Mouse (Mus musculus) adrenal gland, postnatal 10 days (tissue): ENCODE data around the gene BC028528. TPM values are rescaled to one million over a fixed set of nuclear protein-coding genes. Genes with fewer than 3 reads are reported as not detected.
"Not testable (repeated sequence)": the region's sequence is repeated elsewhere in the genome, so short reads cannot be mapped to it uniquely, and the experiment has no call there.

Source experiments
- DNase-seq: peaks from one replicate; pipeline ENCODE4 v3.0.0; 2021; ENCODE audit warnings: mixed read lengths
- total RNA-seq, 2 experiments: library from RNA; stranded (reverse); gene quantifications; 2 replicates each; pipeline ENCODE4 v1.2.3; 2021

Gene BC028528
- total RNA-seq, 2 experiments from 2014 or later = 27.7 to 38.8 TPM

DNA sequence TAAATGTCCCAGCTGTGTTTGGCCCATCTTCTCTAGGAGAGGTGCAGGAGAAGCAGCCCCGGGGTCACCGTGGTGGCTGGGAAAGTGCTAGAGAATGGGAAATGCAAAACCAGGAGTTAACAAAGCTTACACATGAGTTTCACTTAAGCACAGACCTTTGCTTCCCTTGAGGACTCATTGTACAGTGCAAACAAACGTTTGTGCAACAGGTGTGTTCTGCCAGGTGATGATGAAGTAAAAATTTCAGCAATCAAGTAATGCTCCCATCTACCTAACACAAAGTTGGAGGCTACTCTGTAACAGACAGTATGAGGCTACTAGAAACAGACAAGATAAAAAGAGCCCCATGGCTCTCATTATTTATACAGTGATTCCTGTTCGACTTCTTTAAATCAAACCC, 12.7 kb downstream of the BC028528 start:
- no peak for DNase-seq

DNA sequence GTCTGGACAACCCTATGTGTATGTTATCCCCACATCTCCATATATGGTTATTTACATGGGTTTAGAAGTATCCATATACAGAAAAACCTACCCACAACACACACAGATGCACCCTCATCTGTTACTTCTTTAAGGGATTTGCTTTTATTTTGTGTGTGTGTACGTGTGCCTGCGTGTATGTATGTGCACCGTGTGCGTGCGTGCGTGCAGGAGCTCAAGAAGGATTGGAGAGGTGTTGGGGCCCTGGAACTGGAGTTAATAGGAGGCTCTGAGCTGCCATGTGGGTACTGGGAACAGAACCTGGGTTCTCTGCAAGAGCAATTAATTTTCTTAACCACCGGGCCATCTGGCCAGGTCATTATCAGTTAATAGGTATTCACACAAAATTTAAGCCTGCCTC, 19.8 kb downstream of the BC028528 start:
- no peak for DNase-seq

DNA sequence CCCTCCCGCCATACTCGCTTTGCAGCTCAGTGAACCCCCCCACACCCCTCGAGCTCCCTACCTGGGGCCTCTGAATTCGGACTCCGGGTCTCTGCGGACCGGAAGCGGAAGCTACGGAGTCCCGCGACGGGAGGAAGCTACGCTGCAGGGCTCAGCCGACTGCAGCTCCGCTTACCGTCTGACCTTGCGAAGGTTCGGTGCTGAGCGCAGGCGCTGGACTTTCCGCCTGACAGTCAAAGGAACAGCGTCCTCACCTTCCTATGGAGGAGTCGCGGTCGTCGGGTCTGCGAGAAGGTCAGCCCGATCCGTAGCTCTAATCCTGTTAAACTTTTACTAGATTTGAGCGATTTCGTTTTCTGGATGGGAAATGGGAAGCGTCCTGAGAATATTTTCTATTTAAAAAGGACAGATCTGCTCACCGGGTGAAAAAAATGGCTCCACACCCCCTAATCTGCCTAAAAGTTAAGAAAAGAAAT, 20.4 kb downstream of the BC028528 start, which contains the start of gene Mrps21:
TSS of gene Mrps21 (minus strand) at position 128 of the 476 bp plus-strand sequence.
- peak; percentile 94 for DNase-seq

DNA sequence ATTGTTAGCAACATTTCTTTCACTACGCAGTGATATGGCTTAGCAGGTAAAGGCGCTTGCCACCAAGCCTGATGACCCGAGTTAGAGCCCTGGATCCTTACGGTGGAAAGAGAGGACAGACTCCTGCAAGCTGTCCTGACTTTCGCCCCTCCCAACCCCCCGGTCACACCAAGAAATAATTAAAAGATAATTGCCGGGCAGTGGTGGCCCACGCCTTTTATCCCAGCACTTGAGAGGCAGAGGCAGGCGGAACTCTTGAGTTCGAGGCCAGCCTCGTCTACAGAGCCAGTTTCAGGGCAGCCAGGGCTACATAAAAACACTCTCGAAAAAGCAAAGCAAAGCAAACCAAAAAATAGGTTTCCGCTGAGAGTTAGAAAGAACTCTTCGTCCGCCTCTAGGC, 20.8 kb downstream of the BC028528 start:
- DNase-seq = no peak

DNA sequence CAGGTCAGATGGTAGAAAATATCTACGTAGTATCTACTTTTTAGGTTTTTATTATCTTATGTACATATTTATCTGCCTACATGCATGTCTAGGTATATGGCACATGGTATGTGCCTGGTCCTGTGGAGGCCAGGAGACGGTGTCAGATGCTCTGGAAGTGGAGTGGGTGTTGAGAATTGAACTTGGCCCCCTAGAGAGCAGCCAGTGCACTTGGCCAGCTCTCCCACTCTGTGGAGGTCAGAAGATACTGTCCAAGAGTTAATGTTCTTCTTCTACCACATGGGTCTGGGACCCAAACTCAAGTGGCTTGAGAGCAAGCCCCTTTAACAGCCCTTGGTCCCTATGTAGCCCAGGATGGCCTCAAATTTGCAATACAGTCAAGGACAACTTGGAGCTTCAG, 24.4 kb downstream of the BC028528 start:
- DNase-seq = no peak

DNA sequence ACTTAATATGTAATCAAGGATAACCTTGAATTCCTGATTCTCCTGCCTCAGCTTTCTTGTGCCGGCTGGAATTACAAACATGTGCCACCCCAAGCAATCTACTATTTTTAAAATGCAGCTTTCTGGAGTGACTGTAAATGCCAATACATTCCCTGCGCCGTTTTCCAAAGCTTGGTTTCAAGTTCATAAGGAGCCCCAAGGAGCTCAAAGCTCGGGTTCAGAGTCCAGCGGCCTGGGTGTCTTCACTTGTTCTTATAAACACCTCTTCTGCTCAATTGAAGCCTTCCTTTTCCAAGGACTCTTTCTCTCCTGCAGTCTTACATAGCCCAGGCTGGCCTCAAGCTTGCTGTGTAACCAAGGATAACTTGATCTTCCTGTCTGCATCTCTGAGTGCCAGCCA, 25.7 kb downstream of the BC028528 start:
- no peak for DNase-seq

DNA sequence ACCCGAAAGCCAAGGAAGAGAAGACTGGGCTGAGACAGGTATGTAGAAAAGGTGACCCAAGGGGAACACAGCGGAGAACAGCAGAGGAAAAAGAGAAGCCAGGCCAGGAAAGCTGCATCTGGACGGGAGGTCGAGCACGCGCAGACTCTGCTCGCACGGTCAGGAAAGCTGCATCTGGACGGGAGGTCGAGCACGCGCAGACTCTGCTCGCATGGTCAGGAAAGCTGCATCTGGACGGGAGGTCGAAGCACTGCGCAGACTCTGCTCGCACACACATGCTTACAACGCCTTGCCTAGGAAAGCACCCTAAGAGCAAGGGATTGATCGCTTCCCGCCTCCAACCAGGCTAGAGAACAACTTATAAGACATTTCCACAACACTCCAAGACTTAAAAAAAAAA, 26.2 kb downstream of the BC028528 start:
- DNase-seq = no peak

DNA sequence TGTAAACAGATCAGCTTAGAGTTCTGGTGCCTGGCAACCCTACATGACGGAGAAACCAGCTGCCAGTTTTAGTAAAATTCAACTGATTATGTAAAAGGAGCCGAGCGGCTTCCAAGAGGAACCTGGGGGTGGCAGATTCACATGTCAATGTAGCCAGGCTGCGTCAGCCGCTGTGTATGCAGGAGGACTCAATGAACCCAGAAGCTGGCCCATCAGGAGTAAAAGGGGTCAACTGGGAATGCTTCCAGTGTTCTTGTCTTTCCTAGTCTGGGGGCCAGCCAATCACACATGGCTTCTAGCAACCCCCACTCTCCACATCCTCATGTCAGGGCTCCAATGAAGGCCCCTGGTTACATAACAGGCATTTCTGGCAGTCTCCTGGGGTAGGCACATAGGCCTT, 26.8 kb downstream of the BC028528 start:
- DNase-seq = no peak

DNA sequence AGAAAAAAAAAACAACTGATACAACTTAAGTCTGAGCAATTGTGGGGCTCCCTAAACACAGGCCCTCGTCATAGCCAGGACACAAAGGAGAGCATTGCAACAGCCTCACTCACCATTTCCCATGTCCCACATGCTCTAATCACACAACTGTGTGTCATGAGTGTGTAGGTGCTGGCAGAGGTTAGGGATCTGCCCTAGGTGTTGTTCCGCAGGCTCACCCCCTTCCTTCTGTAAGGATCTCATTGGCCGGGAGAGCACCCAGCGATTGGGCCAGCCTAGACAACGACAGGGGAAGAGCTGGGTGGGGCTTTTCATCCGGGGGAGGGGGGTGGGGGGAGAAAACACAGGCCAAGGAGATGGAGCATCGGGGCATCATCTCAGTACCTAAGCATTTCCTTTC, 28.2 kb downstream of the BC028528 start:
- DNase-seq = no peak

DNA sequence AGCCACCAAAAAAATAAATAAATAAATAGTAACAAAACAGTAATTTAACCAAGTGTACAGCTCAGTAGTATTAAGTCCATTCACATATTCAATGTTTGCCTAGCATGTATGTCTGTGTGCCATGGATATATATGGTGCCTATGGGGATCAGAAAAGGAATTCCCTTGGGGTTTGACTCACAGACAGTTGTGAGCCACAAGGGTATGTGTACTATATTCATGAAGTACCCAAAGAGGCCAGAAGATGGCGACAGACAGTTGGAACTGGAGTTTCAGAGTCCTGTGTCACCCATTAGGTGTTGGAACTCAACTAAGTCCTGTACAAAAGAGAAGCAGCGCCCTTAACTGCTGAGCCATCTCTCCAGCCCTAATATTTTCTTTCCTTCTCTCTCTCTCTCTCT, 30.0 kb downstream of the BC028528 start:
- DNase-seq = peak; percentile 83

DNA sequence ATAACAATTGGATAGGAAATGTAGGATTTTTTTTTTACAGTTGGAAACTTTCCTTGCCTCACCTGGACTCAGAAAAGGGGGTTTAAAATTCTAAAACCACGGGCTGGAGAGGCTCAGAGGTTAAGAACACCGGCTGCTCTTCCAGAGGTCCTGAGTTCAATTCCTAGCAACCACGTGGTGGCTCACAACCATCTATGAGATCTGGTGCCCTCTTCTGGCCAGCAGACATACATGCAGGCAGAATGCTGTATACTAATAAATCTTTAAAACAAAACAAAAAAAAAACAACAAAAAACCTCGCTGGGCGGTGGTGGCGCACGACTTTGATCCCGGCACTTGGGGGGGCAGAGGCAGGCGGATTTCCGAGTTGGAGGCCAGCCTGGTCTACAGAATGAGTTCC, 30.6 kb downstream of the BC028528 start:
- no peak for DNase-seq

DNA sequence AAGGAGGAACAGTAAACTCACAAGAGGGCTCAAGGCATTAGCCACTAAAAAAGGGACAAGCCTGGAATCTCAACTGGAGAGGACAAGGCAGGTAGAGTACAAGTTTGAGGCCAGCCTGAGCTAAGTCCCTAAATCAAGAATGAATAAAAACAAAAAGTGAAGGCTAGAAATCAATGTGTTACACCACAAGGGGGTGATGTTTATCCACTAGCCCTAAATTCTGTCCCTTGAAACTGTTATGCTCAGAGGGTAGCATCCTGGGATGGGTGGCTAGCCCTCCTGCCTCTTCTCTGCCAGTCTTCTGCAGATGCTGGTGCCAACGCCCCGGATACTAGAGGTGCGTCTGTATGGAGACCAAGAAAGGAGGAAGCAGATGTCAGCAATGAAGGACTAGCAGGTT, 31.5 kb downstream of the BC028528 start:
- no peak for DNase-seq

DNA sequence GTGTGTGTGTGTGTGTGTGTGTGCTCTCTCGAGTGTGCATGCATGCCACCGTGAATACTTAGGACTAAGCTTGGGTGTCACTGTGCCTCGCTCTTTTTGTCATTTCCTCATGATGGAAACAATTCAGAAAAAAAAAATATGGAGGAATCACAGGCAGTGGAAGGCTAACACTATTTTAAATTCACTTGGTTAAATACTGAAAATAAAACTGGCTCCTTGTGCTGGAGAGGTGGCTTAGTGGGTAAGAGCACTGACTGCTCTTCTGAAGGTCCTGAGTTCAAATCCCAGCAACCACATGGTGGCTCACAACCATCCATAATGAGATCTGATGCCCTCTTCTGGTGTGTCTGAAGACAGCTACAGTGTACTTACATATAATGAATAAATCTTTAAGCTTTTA, 33.5 kb downstream of the BC028528 start:
- DNase-seq = not testable (repeated sequence)

DNA sequence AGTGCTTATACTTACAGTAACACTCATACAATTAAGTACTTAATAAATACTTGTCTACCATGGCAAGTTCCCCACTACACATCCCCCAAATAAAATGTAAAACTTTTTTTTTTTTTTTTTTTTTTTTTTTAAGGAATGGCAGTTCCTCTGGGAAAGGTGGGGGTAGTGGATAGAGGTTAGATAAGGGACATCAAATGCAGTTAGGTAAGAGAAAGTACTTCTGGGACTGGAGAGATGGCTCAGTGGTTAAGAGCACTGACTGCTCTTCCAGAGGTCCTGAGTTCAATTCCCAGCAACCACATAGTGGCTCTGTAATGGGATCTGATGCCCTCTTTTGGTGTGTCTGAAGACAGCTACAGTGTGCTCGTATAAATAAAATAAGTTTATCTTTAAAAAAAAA, 34.8 kb downstream of the BC028528 start:
- not testable (repeated sequence) for DNase-seq

DNA sequence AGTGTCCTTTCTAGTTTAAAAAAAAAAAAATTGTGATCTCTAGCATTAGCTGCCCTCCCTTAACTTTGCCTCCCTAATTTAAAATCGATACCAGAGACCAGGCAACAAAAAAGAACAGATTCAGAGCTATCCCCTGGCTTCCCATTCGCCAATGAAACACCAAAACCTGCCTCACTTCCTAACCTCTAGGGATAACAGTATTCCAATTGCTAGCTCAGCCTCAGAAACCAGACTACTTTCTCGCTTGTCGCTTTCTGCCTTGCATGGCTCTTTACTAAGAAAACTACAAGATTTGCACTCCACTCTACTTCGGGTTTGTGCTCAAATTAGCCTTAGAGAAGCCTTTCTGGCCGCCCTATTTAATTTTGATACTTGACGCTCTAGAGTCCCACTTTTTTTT, 35.7 kb downstream of the BC028528 start:
- no peak for DNase-seq

DNA sequence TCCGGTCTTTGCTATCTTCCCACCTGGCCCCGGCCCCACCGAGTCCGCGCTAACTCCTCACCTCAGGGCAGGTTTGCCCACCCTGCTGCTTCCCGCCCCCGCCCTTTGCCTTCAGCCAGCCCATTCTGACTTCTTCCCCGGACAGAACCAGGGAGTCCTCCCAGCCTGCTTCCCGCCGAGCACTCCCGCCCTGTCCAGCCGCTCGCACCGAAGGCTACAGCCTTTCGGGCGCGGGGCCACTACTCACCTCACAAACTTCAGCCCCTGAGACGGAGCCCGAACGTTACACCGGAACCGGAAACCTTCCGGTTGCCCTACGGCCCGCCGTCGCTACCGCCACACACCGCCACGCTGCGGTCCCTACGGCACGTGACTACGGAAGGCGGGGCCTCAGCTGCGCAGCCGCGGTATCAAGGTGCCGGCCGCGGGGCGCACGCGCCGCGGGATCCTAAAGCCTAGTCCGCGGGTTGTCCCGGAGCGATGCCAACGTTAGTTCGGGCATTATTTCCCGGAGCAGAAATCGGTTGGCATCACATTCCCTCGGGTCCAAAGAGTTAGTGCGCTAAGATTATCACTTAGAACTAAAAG, 36.2 kb downstream of the BC028528 start, which contains the start of gene Prpf3:
TSS of gene Prpf3 (minus strand) at position 384 of the 588 bp plus-strand sequence.
- peak; percentile 98 for DNase-seq

DNA sequence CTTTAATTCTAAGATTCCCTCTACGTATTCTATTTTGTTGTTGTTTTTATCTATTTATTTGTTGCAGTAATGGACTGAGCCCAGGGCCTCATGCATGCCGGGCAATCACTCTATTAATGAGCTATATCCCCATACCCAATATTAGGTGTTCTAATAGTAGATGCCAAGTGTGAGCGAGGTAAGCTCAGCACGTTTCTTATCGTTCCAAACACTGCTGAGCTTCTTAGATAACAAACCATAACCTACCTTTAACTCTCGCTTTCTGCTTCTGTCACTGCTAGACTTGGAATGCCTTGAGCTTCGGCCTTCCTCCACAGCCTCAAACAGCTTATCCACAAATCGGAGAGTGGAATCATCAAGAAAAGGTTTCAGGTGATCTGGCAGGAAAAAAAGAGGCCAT, 40.5 kb downstream of the BC028528 start:
- no peak for DNase-seq

DNA sequence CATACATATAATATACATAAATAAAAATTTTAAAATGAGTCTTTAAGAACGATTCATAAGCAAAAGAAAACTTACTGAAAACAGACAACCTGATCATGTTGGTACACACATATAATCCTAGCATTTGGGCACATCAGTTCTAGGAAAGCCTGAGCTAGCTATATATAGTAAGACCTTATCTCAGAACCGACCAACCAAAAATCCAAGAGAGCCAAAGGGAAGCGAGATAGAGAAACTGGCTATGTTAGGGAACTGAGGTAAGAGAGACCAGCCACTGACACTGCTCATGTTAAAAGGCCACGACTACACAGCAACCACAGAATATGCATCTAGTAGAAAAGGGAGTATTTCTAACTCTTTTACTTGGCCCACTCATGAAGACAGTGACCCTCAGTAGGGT, 41.2 kb downstream of the BC028528 start:
- DNase-seq = no peak

DNA sequence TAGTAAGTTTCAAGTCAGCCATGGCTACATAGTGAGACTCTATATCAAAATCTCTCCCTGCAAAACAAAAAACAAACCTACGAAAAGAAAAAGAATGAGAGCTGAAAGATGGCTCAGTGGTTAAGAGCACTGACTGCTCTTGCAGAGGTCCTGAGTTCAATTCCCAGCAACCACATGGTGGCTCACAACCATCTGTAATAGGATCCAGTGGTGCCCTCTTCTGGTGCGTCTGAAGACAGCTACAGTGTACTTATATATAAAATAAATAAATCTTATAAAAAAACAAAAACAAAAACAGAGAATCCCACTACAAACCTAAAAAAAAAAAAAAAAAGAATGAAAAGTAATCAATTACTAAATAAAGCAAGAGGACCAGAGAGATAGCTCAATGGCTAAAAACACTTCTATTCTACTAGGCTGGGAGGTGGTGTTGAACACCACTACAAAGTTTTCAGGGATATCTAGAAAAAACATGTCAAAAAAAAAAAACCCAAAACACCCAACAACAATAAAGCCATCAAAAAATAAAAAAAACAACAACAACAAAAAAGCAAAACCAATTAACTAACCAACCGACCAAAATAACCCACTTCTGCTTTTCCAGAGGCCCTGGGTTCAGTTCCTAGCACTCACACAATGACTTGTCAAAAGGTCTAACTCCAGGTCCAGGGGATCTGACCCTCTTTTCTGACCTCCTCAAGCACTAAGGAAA, 49.1 kb downstream of the BC028528 start:
- no peak for DNase-seq

DNA sequence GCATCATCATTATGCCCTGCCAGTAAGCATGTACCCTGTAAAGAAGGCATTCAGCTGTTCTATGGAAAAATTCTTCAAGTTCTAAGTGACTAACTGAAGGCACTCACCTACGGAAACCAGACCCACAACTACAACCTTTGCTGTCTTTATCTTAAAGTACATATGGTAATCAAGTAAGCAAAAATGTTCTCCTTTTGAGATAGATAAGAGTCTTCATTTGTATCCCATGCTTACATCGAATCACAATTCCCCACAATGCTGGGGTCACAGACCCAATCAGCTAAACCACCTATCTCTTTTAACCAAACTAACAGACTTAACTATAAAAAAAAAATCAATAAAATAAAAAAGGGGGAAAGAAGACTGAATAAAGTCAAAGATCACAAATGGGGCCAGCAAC, 52.6 kb downstream of the BC028528 start:
- DNase-seq = no peak
